Mouse (Mus musculus): Measurements from ENCODE around the gene Ppp6r2.

GRCm38 (mm10) chr15:89300600-89300999, 89.2 kb downstream of the Ppp6r2 start:
- TF ChIP-seq CTCF (IDR thresholded peaks at IDR 0.05; ENCODE audit: low read depth) (no peak), EP300 (IDR thresholded peaks at IDR 0.05; ENCODE audit: low read depth) (no peak)

Data from liver, embryonic 14.5 days (tissue).